Mouse (Mus musculus) brown adipose tissue, adult 24 weeks (tissue): ENCODE measurements around the gene Atg16l2. TPM values are rescaled to one million over a fixed set of nuclear protein-coding genes. Genes with fewer than 3 reads are reported as not detected.

Experiments
- H3K27ac ChIP-seq: fragments of 200-500 bp; replicated peaks from 2 replicates; pipeline ENCODE4 v1.5.1; 2012; ENCODE audit warnings: low read depth, mild to moderate bottlenecking, low read length
- H3K4me1 ChIP-seq: fragments of 200-500 bp; 2 replicates; pipeline ENCODE4 v1.6.1; 2012; ENCODE audit warnings: low read length, mixed read lengths; ENCODE audit not compliant: control insufficient read depth, insufficient read depth, insufficient read length
- H3K4me3 ChIP-seq: fragments of 200-500 bp; 2 replicates; pipeline ENCODE4 v1.5.1; 2012; ENCODE audit warnings: low read depth, mild to moderate bottlenecking, low read length, moderate library complexity; ENCODE audit not compliant: insufficient read depth
- polyA plus RNA-seq: library from polyadenylated mRNA; stranded (reverse); fragments of >200 nt; gene quantifications from 2 replicates; pipeline ENCODE4 v1.2.4, GENCODE M21; 2012; ENCODE audit not compliant: missing spikeins, insufficient read depth, insufficient read length

Gene Atg16l2
- polyA plus RNA-seq, 1 experiment, result 2.9 TPM

- Histone ChIP-seq H3K27ac (no peak overlapping the region), H3K4me1 (no peaks in the 10 kb centered on the region), H3K4me3 (no peak overlapping the region)
Observed at GRCm38 (mm10) chr7:101290401-101290800, 11.7 kb downstream of the Atg16l2 start.

DNA sequence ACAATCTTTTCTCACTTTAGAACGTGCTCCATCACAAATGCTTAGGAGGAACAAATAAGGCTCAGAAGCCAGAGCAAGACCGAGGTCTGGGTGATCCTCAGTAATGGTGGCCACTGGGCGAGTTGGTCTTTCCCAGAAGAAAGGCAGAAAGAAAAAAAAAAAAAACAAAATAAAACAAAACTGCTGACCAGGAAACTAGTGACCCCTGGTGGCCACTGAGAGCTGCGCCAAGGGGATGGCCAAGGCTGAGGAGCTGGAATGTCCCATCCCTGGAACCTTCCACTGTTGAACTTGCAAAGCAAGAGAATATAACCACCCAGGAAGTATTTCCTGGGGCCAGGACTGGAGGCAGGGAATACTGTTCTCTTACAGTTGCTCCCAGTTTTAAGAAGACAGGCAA, 13.6 kb downstream of the Atg16l2 start:
- Histone ChIP-seq H3K4me3 (no peak overlapping the region), H3K27ac (no peak overlapping the region), H3K4me1 (no peaks in the 10 kb centered on the region)

- Histone ChIP-seq H3K27ac (no peak overlapping the region), H3K4me3 (no peak overlapping the region), H3K4me1 (no peaks in the 10 kb centered on the region)
Observed at GRCm38 (mm10) chr7:101287820-101288219, 14.2 kb downstream of the Atg16l2 start.

GRCm38 (mm10) chr7:101286891-101287290, 15.2 kb downstream of the Atg16l2 start:
- Histone ChIP-seq H3K4me1 (no peaks in the 10 kb centered on the region), H3K27ac (no peak overlapping the region), H3K4me3 (no peak overlapping the region)

DNA sequence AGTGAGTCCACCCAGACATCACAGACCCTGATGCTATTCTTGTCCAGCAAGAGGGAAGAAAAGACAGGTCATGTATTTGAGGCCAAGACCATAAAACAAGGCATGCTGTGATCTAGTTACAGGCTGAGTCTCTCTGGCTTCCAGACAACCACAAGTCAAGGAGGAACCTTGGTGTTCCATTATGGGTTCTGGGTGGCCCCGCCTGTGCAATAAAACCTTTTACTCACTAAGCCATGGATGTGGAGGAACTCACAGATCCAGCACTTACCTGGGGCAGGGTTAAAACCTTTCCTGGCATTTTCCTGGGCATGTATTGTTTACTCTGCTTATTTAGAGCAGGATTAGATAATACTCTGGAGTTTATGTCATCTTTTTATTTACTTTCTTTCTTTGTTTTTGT, 17.5 kb downstream of the Atg16l2 start:
- no peak overlapping the region for H3K27ac ChIP-seq
- no peak overlapping the region for H3K4me3 ChIP-seq
- H3K4me1 ChIP-seq, result no peaks in the 10 kb centered on the region

GRCm38 (mm10) chr7:101282721-101283120, 19.3 kb downstream of the Atg16l2 start:
- Histone ChIP-seq H3K4me1 (no peaks in the 10 kb centered on the region), H3K27ac (no peak overlapping the region), H3K4me3 (no peak overlapping the region)

DNA sequence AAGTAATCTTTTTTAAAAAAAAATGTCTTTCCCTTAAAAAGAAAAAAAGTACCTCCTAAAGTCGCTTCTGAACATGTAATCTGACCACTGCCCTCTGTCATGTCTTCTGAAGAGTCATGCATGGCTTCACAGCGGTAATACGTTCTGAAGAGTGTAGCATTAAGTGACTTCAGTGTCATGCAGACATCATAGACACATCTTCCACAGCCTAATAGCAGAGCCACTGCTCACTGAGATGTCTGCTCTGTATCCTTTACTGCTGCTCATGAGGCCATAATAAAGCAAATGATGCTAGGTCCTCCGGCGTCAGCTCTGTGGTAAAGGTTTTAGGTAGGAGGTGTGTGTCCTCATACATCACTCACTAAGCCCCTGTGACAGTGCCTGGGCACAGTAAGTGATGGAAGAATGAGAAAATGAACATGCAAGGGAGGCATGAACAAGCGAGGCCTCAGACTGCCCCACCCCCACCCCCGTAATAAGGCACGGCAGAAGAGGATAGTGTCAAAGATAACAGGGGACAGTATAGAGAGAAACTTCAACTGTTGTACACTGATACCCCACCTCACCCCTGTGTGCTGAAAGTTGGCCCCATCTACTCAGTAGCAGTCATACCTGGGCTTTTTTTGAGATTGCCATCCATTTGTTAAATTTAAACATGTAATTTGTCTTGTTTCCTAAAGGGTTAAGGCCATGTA, 29.4 kb downstream of the Atg16l2 start:
- no peaks in the 10 kb centered on the region for H3K4me1 ChIP-seq
- no peak overlapping the region for H3K27ac ChIP-seq
- H3K4me3 ChIP-seq, result no peak overlapping the region

GRCm38 (mm10) chr7:101271602-101272001, 30.4 kb downstream of the Atg16l2 start:
- Histone ChIP-seq H3K27ac (no peak overlapping the region), H3K4me3 (no peak overlapping the region), H3K4me1 (no peaks in the 10 kb centered on the region)

DNA sequence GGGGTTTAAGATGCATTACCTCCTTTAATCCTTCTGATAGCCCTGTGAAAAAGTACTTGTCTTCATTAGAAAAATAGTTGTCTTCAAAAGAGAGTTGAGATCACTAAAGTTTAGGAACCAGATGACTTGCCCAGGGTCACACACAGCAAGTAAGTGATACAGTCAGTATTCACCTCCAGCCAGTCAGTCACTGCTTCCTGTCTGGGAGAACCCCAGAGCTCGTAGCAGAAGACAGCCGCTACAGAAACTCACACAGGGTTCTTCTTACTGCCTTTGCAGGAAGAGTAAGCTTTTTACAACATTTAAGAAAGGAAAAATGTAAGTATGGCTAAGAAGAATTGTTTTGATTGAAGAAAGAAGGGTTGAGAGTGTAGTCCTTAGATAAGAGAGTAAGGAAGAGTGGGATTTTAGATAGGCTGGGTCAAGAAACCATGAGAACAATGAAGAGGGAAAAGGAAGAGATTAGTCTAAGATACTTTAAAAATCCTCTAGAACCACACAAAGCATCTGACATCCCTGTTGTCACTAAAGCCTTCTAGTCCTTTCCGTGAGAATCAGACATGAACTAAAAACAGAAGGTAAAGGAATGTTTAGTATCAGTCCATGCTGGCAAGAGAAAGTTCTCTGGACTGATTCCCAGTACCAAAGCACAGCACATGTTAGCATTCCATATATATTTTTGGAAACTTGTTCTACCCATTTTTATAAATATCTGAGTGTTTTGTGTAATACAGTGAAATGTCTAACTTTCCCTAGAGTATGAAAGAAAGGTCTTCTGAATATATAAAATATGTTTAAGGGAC, 34.4 kb downstream of the Atg16l2 start:
- no peak overlapping the region for H3K27ac ChIP-seq
- H3K4me3 ChIP-seq, result no peak overlapping the region
- no peaks in the 10 kb centered on the region for H3K4me1 ChIP-seq

GRCm38 (mm10) chr7:101263511-101263910, 38.5 kb downstream of the Atg16l2 start:
- Histone ChIP-seq H3K4me1 (no peaks in the 10 kb centered on the region), H3K4me3 (no peak overlapping the region), H3K27ac (no peak overlapping the region)

GRCm38 (mm10) chr7:101261941-101262546, 40.0 kb downstream of the Atg16l2 start:
- Histone ChIP-seq H3K4me3 (no peak overlapping the region), H3K27ac (no peak overlapping the region), H3K4me1 (no peaks in the 10 kb centered on the region)

- H3K4me3 ChIP-seq, result no peak overlapping the region
- H3K4me1 ChIP-seq, result no peaks in the 10 kb centered on the region
- no peak overlapping the region for H3K27ac ChIP-seq
Observed at GRCm38 (mm10) chr7:101258482-101258881, 43.6 kb downstream of the Atg16l2 start.

GRCm38 (mm10) chr7:101253071-101253470, 49.0 kb downstream of the Atg16l2 start:
- no peak overlapping the region for H3K27ac ChIP-seq
- H3K4me3 ChIP-seq, result no peak overlapping the region
- H3K4me1 ChIP-seq, result no peaks in the 10 kb centered on the region

- Histone ChIP-seq H3K27ac (no peak overlapping the region), H3K4me1 (no peaks in the 10 kb centered on the region), H3K4me3 (no peak overlapping the region)
Observed at GRCm38 (mm10) chr7:101249173-101249572, 52.9 kb downstream of the Atg16l2 start.

GRCm38 (mm10) chr7:101248760-101249159, 53.3 kb downstream of the Atg16l2 start:
- Histone ChIP-seq H3K4me1 (no peaks in the 10 kb centered on the region), H3K4me3 (no peak overlapping the region), H3K27ac (no peak overlapping the region)
